Mouse (Mus musculus): Measurements from ENCODE around the gene Gls. TPM values are rescaled to one million over a fixed set of nuclear protein-coding genes. Genes with fewer than 3 reads are reported as not detected.

The Gls gene
- total RNA-seq, 1 experiment from 2014 or later = 242 TPM

- ATAC-seq (replicated peaks in 1 of 2; ENCODE audit: insufficient read depth in 1 of 2, low FRiP score in 2 of 2, low TSS enrichment in 1 of 2, low read depth in 1 of 2, poor library complexity in 2 of 2, severe bottlenecking in 2 of 2) = no peak
These were observed 62.3 kb downstream of the Gls start for GRCm38 (mm10) chr1:52170747-52171146.

- ATAC-seq (replicated peaks in 1 of 2; ENCODE audit: insufficient read depth in 1 of 2, low FRiP score in 2 of 2, low TSS enrichment in 1 of 2, low read depth in 1 of 2, poor library complexity in 2 of 2, severe bottlenecking in 2 of 2) = peak; percentile 49 to 60
These were observed 63.0 kb downstream of the Gls start for GRCm38 (mm10) chr1:52170057-52170456.

DNA sequence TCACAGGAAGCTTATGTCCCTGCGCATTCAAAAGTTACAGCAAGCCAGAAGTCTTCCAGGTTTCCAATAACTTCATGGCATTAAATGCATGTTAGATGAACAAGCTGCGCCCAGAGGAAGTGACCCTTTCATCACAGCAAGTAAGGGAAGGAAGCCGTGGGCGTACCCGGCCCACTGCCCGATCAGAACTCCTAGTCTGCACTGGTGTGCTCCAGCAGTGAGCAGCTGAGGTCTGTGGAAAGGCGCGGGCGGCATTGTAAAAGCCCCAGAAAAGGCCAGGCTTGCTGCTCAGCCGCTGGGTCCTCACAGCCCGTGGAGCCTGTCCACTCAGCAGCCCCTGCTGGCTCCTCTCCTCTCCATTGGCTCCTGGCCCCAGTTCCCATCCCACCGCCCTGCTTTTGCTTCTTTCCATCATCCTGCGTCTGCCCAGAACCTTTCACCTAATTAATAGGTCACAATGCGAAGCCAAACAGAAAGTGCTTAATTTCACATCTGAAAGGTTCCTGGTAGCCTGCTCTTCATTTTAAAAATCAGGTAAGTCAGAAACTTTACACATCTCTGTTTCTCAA is 66.3 kb downstream of the Gls start:
- ATAC-seq (replicated peaks in 1 of 2; ENCODE audit: insufficient read depth in 1 of 2, low FRiP score in 2 of 2, low TSS enrichment in 1 of 2, low read depth in 1 of 2, poor library complexity in 2 of 2, severe bottlenecking in 2 of 2) = peak; percentile 72 to 76

DNA sequence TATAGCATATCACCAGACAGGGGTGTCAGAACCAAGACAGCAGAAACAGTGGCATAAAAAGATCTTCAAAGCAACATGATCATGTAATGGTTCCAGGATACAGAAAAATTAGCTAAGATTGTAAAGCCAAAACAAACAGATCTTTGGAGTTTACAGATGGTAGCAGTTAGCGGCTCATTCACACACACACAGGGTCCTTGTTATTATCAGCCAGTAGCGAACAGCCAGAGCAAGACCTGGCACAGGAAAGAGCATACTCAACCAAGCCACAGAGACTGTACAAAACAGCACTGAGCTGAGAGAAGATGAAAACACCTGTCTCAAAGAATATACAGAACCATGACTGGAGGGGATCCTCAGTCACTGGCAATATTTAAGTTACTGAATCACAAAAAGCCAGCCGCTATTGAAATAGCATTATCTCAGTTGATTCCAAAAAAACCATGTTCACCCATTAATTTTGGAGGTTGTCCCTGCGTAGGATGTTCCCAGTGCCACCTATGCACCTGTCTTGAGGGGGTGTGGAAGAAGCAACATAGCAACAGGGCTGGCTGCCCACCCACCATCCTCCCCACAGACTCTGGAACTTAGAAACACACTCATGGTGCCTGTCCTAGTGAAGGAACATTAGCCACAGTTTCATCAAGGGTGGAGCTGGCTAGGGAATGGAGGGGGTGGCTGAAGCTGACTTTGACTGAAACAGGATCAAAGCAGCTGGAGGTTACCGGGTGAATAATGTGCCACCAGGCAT is 69.2 kb downstream of the Gls start:
- no peak for ATAC-seq (replicated peaks in 1 of 2; ENCODE audit: insufficient read depth in 1 of 2, low FRiP score in 2 of 2, low TSS enrichment in 1 of 2, low read depth in 1 of 2, poor library complexity in 2 of 2, severe bottlenecking in 2 of 2)

DNA sequence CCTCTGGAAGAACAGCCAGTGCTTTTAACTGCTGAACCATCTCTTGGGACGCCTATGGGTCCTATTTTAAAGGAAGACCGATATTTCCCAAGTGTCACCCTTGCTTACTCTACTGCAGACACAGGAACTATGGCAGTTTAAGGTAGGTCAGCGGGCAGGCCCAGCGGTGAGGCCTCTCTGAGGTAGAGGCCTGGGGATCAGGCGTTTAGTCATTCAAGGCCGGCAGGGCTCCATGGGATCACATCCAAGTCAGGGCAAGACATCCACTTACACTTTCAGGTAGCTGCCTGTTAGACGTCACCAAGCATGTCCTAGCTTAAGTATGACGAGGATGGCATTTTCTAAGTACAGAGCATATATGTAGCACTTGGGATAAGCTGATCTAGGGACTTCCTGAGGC is 71.9 kb downstream of the Gls start:
- ATAC-seq (replicated peaks in 1 of 2; ENCODE audit: insufficient read depth in 1 of 2, low FRiP score in 2 of 2, low TSS enrichment in 1 of 2, low read depth in 1 of 2, poor library complexity in 2 of 2, severe bottlenecking in 2 of 2) = no peak

DNA sequence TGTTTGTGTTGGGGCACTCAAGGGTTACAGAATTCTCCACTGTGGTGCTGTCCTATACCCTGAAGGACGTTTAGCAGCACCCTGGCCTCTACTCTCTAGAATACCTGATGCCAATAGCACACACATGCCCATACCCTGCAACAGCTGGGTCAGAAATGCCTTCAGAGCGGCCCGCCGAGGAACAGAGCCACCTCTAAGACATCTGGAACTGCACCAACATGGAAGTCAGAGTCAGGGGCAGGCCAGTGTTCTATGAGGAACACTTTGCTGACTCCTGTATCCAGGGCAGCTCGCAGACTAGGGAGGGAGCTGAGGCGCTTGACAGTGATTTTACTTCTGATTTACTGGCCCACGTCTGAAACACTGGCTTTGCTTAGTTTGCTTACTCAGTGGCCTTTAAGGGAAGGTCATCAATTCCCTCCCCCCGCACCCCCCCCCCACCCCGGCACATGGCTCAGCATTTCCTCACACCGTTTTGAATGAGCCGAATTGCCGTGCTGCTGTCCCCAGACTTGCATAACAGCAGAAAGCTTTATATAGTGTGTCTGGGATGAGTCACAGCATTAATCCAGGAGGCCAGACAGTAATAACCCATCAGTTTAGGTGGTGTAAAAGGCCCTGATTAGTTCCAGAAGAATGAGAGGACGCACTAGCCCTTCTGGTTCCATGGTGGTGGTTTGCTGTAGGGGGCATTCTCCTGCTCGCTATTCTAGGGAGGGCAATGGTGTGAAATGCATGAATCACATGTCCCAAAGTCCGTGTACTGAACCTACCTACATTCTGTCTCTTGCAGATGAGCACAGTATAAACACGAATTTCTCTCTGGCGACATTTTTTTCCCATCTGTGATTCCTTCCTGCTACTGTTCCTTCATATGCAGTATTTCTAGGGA is 74.3 kb downstream of the Gls start:
- no peak for ATAC-seq (replicated peaks in 1 of 2; ENCODE audit: insufficient read depth in 1 of 2, low FRiP score in 2 of 2, low TSS enrichment in 1 of 2, low read depth in 1 of 2, poor library complexity in 2 of 2, severe bottlenecking in 2 of 2)

DNA sequence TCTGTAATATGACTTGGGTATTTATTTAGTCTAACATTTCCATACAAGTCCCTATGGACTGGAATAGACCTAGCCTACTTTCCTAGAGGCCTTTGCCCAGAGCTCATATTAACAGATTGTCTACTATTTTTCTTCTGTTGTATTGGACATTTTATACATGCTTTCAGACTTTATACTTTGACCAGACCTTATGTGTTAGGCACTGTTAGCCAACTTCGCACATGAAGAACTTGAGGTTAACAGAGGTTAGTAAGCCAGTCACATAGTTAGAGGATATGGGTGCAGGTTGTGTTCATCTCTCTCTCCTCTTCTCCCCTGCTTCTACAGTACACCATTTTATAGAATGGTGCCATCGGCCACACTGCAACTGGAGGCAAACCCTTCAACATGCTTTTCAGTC is 75.0 kb downstream of the Gls start:
- ATAC-seq (replicated peaks in 1 of 2; ENCODE audit: insufficient read depth in 1 of 2, low FRiP score in 2 of 2, low TSS enrichment in 1 of 2, low read depth in 1 of 2, poor library complexity in 2 of 2, severe bottlenecking in 2 of 2) = no peak

- no peak for ATAC-seq (replicated peaks in 1 of 2; ENCODE audit: insufficient read depth in 1 of 2, low FRiP score in 2 of 2, low TSS enrichment in 1 of 2, low read depth in 1 of 2, poor library complexity in 2 of 2, severe bottlenecking in 2 of 2)
These were observed 76.7 kb downstream of the Gls start for GRCm38 (mm10) chr1:52156351-52156750.

GRCm38 (mm10) chr1:52154890-52155289 is 78.1 kb downstream of the Gls start:
- no peak for ATAC-seq (replicated peaks in 1 of 2; ENCODE audit: insufficient read depth in 1 of 2, low FRiP score in 2 of 2, low TSS enrichment in 1 of 2, low read depth in 1 of 2, poor library complexity in 2 of 2, severe bottlenecking in 2 of 2)

DNA sequence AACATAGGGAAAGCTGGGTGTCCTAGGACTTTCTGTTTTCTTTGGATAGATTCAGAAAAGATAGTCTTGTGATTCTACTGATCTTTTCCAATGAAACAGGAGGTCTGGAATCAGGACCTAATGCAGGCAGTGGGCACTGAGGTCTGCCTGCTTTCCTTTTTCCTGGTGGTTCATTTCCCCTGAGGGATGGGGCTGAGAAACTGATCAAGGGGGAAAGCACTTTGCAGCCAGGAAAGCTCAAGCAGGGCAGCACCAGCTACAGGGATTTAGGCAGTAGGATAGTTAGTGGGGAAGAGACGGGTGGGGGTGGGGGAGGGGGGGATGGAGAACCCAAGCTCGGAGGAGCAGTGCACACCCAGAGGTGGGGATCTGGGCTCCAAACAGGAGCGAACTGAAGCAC is 80.1 kb downstream of the Gls start:
- ATAC-seq (replicated peaks in 1 of 2; ENCODE audit: insufficient read depth in 1 of 2, low FRiP score in 2 of 2, low TSS enrichment in 1 of 2, low read depth in 1 of 2, poor library complexity in 2 of 2, severe bottlenecking in 2 of 2) = no peak

DNA sequence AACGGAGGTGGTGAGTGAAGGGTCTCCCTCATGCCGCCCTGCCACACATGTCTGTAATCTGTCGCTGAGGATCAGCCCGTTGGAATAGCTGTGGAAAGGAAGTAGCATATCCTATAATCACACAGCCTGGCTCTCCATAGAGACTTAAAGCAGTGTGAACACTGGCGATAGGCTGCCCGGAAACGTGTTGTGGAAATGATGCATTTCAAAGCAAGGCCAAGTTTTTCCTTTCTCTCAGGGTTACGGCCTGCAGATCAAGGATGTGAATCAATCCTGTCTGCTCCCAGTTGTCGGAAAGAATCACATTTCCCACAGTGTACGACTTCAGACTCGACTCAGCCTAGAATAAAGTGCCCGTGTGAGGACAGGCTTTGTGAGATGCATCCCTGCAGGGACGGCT is 80.7 kb downstream of the Gls start:
- no peak for ATAC-seq (replicated peaks in 1 of 2; ENCODE audit: insufficient read depth in 1 of 2, low FRiP score in 2 of 2, low TSS enrichment in 1 of 2, low read depth in 1 of 2, poor library complexity in 2 of 2, severe bottlenecking in 2 of 2)

DNA sequence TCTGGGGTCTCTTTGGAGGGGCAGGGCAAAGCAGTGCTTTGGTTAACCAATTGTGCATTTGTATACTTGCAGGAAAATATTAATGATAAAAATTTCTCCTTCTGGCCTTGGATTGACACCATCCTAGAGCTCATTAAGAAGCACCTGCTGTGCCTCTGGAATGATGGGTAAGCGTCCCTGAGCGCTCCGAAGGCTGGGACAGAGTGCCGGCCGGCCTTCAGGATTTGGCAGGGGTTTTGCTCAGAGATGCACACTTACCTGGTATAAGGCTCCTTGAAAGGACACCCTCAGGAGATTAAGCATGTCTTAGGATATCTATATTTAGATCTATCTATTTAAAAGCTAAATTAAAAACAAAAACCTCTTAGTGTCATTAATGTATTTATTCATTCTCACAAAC is 81.9 kb downstream of the Gls start:
- no peak for ATAC-seq (replicated peaks in 1 of 2; ENCODE audit: insufficient read depth in 1 of 2, low FRiP score in 2 of 2, low TSS enrichment in 1 of 2, low read depth in 1 of 2, poor library complexity in 2 of 2, severe bottlenecking in 2 of 2)

DNA sequence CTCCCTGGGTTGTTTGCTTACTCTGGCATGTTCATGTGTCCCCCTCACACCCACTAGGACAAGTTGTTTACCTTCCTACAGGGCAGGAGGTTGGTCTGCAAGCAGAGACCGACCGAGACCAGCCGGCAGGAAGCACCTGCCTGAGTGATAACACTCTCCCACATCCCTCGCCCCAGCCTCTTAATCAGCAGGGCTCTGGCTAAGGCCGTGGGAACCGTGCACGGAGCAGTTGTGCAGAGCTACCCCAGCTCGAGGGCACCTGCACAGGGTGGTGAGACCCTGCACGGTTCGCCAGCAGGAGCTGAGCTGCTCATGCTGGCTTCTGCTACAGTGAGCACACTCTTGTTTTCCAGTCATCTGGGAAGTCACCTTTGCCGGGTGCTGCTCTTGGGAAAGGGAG is 82.4 kb downstream of the Gls start:
- peak; percentile 78 to 86 for ATAC-seq (replicated peaks in 1 of 2; ENCODE audit: insufficient read depth in 1 of 2, low FRiP score in 2 of 2, low TSS enrichment in 1 of 2, low read depth in 1 of 2, poor library complexity in 2 of 2, severe bottlenecking in 2 of 2)

GRCm38 (mm10) chr1:52149934-52150346 is 83.1 kb downstream of the Gls start:
- ATAC-seq (replicated peaks in 1 of 2; ENCODE audit: insufficient read depth in 1 of 2, low FRiP score in 2 of 2, low TSS enrichment in 1 of 2, low read depth in 1 of 2, poor library complexity in 2 of 2, severe bottlenecking in 2 of 2) = peak; percentile 26 to 34; a peak in 2 of 4 replicates

DNA sequence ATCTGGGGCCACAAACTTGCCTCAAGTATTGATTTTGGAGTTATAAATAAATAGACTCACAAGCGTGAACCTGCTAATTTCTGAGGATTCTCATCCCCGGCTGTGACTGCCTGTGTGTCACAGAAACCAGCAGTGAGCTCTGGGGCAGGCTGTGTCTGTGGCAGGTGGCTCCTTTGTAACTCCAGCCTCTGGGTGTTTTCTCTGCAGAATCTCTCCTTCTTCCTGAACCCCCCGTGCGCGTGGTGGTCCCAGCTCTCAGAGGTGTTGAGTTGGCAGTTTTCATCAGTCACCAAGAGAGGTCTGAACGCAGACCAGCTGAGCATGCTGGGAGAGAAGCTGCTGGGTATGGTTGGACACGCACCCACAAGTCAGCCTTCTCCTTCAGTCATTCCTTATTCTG is 84.3 kb downstream of the Gls start:
- ATAC-seq (replicated peaks in 1 of 2; ENCODE audit: insufficient read depth in 1 of 2, low FRiP score in 2 of 2, low TSS enrichment in 1 of 2, low read depth in 1 of 2, poor library complexity in 2 of 2, severe bottlenecking in 2 of 2) = no peak

DNA sequence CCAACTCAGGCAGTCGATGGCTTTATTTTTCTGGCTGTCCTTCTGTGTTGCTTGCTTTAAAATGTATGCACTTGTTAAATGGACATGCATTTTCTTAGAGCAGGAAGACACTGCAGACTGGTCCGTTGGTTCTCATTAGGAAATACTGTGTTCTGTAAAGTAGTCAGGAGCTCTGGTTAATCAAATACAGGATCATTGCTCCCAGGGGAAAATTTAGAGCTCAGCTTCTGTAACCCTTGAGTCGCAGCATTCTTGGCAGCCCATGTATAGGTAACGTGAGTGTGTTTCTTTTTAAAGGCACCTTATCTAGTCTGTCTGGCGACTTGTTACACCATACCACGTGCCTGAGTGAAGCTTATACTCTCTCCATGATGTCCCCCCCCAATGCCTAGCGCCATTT is 84.9 kb downstream of the Gls start:
- no peak for ATAC-seq (replicated peaks in 1 of 2; ENCODE audit: insufficient read depth in 1 of 2, low FRiP score in 2 of 2, low TSS enrichment in 1 of 2, low read depth in 1 of 2, poor library complexity in 2 of 2, severe bottlenecking in 2 of 2)

- ATAC-seq (replicated peaks in 1 of 2; ENCODE audit: insufficient read depth in 1 of 2, low FRiP score in 2 of 2, low TSS enrichment in 1 of 2, low read depth in 1 of 2, poor library complexity in 2 of 2, severe bottlenecking in 2 of 2) = no peak
These were observed 85.6 kb downstream of the Gls start for GRCm38 (mm10) chr1:52147431-52147830.

Data from hematopoietic stem cell, adult 5-6 weeks (primary cell).